Mouse (Mus musculus): ENCODE data around the gene Cpne9. TPM values are rescaled to one million over a fixed set of nuclear protein-coding genes. Genes with fewer than 3 reads are reported as not detected.

The Cpne9 gene
- polyA plus RNA-seq, 1 experiment from 2014 or later = 0.31 TPM

GRCm38 (mm10) chr6:113266996-113267655, 15.0 kb upstream of the Cpne9 start:
- H3K4me2 ChIP-seq = no peak overlapping the region
- H3K9me3 ChIP-seq = no peaks in the 10 kb centered on the region
- ATAC-seq (ENCODE audit: low read depth) = no peak
- no peak overlapping the region for H3K4me3 ChIP-seq
- no peak overlapping the region for H3K9ac ChIP-seq
- H3K36me3 ChIP-seq = peaks cover 99% of the 10 kb centered on the region
- H3K27ac ChIP-seq (replicated peaks) = no peak overlapping the region
- 88% methylated on average over 7 of the region's 7 CpGs for WGBS
- no peaks in the 10 kb centered on the region for H3K4me1 ChIP-seq (replicated peaks)
- no peaks in the 10 kb centered on the region for H3K27me3 ChIP-seq

- WGBS = 96% methylated on average over 1 of the region's 1 CpGs
- Histone ChIP-seq H3K9ac (no peak overlapping the region), H3K27ac (replicated peaks) (no peak overlapping the region), H3K36me3 (peaks cover 99% of the 10 kb centered on the region), H3K4me2 (no peak overlapping the region), H3K27me3 (no peaks in the 10 kb centered on the region), H3K9me3 (no peaks in the 10 kb centered on the region), H3K4me1 (replicated peaks) (no peaks in the 10 kb centered on the region), H3K4me3 (no peak overlapping the region)
- no peak for ATAC-seq (ENCODE audit: low read depth)
Measured at GRCm38 (mm10) chr6:113267988-113268387, 14.1 kb upstream of the Cpne9 start.

- Histone ChIP-seq H3K4me3 (no peak overlapping the region), H3K4me1 (replicated peaks) (no peaks in the 10 kb centered on the region), H3K27me3 (no peaks in the 10 kb centered on the region), H3K36me3 (peaks cover 93% of the 10 kb centered on the region), H3K27ac (replicated peaks) (no peak overlapping the region), H3K4me2 (no peak overlapping the region), H3K9me3 (no peaks in the 10 kb centered on the region), H3K9ac (no peak overlapping the region)
- whole genome bisulfite sequencing = 81% methylated on average over 3 of the region's 3 CpGs
- ATAC-seq (ENCODE audit: low read depth) = no peak
Measured at GRCm38 (mm10) chr6:113272365-113272764, 9.7 kb upstream of the Cpne9 start.

- H3K4me3 ChIP-seq = no peak overlapping the region
- no peaks in the 10 kb centered on the region for H3K9me3 ChIP-seq
- H3K4me2 ChIP-seq = no peak overlapping the region
- peaks cover 4% of the 10 kb centered on the region for H3K4me1 ChIP-seq (replicated peaks)
- no peak for ATAC-seq (ENCODE audit: low read depth)
- peaks cover 73% of the 10 kb centered on the region for H3K36me3 ChIP-seq
- WGBS = 78% methylated on average over 4 of the region's 4 CpGs
- H3K9ac ChIP-seq = no peak overlapping the region
- H3K27ac ChIP-seq (replicated peaks) = no peak overlapping the region
- peaks cover 14% of the 10 kb centered on the region for H3K27me3 ChIP-seq
Measured at GRCm38 (mm10) chr6:113276846-113277245, 5.3 kb upstream of the Cpne9 start.

GRCm38 (mm10) chr6:113281676-113282075, 431 bp upstream of the Cpne9 start:
- peaks cover 18% of the 10 kb centered on the region for H3K4me1 ChIP-seq (replicated peaks)
- peak overlapping the region; percentile 35; the same call in 1 of the 2 replicates for H3K4me3 ChIP-seq
- peak overlapping the region; percentile 70 for H3K4me2 ChIP-seq
- WGBS = 69% methylated on average over 6 of the region's 6 CpGs
- H3K9me3 ChIP-seq = no peaks in the 10 kb centered on the region
- no peak for ATAC-seq (ENCODE audit: low read depth)
- no peak overlapping the region for H3K27ac ChIP-seq (replicated peaks)
- no peak overlapping the region for H3K9ac ChIP-seq
- peaks cover 28% of the 10 kb centered on the region for H3K36me3 ChIP-seq
- peaks cover 51% of the 10 kb centered on the region for H3K27me3 ChIP-seq

GRCm38 (mm10) chr6:113282969-113283368, 862 bp downstream of the Cpne9 start:
- Histone ChIP-seq H3K4me3 (peak overlapping the region; percentile 35), H3K9me3 (no peaks in the 10 kb centered on the region), H3K9ac (no peak overlapping the region), H3K27me3 (peaks cover 51% of the 10 kb centered on the region), H3K36me3 (peaks cover 19% of the 10 kb centered on the region), H3K27ac (replicated peaks) (no peak overlapping the region), H3K4me2 (peak overlapping the region; percentile 70), H3K4me1 (replicated peaks) (peaks cover 18% of the 10 kb centered on the region)
- WGBS = 2% methylated on average over 22 of the region's 22 CpGs
- ATAC-seq (ENCODE audit: low read depth) = 0 out of 2 replicates have a peak, but pooled peaks have one; percentile 28

- ATAC-seq (ENCODE audit: low read depth) = no peak
- 9% methylated on average over 6 of the region's 6 CpGs for WGBS
Measured at GRCm38 (mm10) chr6:113283500-113283899, 1.4 kb downstream of the Cpne9 start.

GRCm38 (mm10) chr6:113284931-113285330, 2.8 kb downstream of the Cpne9 start:
- no peak overlapping the region for H3K27ac ChIP-seq (replicated peaks)
- peaks cover 51% of the 10 kb centered on the region for H3K27me3 ChIP-seq
- H3K9ac ChIP-seq = no peak overlapping the region
- peaks cover 18% of the 10 kb centered on the region for H3K4me1 ChIP-seq (replicated peaks)
- 79% methylated on average over 3 of the region's 3 CpGs for WGBS
- peaks cover 9% of the 10 kb centered on the region; the same call in 1 of the 2 replicates for H3K36me3 ChIP-seq
- ATAC-seq (ENCODE audit: low read depth) = no peak
- H3K4me3 ChIP-seq = no peak overlapping the region
- H3K9me3 ChIP-seq = no peaks in the 10 kb centered on the region
- no peak overlapping the region for H3K4me2 ChIP-seq

More at GRCm38 (mm10) chr6:113283500-113283899, 1.4 kb downstream of the Cpne9 start:
- H3K4me2 ChIP-seq = no peak overlapping the region
- no peak overlapping the region for H3K9ac ChIP-seq
- H3K9me3 ChIP-seq = no peaks in the 10 kb centered on the region
- no peak overlapping the region for H3K4me3 ChIP-seq
- peaks cover 18% of the 10 kb centered on the region for H3K4me1 ChIP-seq (replicated peaks)
- H3K36me3 ChIP-seq = peaks cover 13% of the 10 kb centered on the region
- H3K27ac ChIP-seq (replicated peaks) = no peak overlapping the region
- peaks cover 51% of the 10 kb centered on the region for H3K27me3 ChIP-seq

- Histone ChIP-seq H3K9me3 (no peaks in the 10 kb centered on the region), H3K4me3 (no peak overlapping the region), H3K36me3 (no peaks in the 10 kb centered on the region), H3K27ac (replicated peaks) (no peak overlapping the region), H3K9ac (no peak overlapping the region), H3K27me3 (peaks cover 43% of the 10 kb centered on the region), H3K4me1 (replicated peaks) (peaks cover 18% of the 10 kb centered on the region), H3K4me2 (no peak overlapping the region)
- no peak for ATAC-seq (ENCODE audit: low read depth)
- 67% methylated on average over 1 of the region's 1 CpGs for WGBS
Measured at GRCm38 (mm10) chr6:113286316-113286715, 4.2 kb downstream of the Cpne9 start.

GRCm38 (mm10) chr6:113287236-113287635, 5.1 kb downstream of the Cpne9 start:
- H3K36me3 ChIP-seq = no peaks in the 10 kb centered on the region
- no peak for ATAC-seq (ENCODE audit: low read depth)
- H3K9ac ChIP-seq = no peak overlapping the region
- 78% methylated on average over 4 of the region's 4 CpGs for WGBS
- H3K27ac ChIP-seq (replicated peaks) = no peak overlapping the region
- peaks cover 34% of the 10 kb centered on the region for H3K27me3 ChIP-seq
- H3K4me2 ChIP-seq = no peak overlapping the region
- no peaks in the 10 kb centered on the region for H3K9me3 ChIP-seq
- H3K4me1 ChIP-seq (replicated peaks) = peaks cover 10% of the 10 kb centered on the region
- H3K4me3 ChIP-seq = no peak overlapping the region

- H3K27me3 ChIP-seq = peaks cover 13% of the 10 kb centered on the region
- no peak overlapping the region for H3K4me2 ChIP-seq
- no peak overlapping the region for H3K4me3 ChIP-seq
- no peaks in the 10 kb centered on the region for H3K9me3 ChIP-seq
- no peak overlapping the region for H3K27ac ChIP-seq (replicated peaks)
- ATAC-seq (ENCODE audit: low read depth) = no peak
- H3K9ac ChIP-seq = no peak overlapping the region
- no peaks in the 10 kb centered on the region for H3K4me1 ChIP-seq (replicated peaks)
- 90% methylated on average over 15 of the region's 15 CpGs for WGBS
- no peaks in the 10 kb centered on the region for H3K36me3 ChIP-seq
Measured at GRCm38 (mm10) chr6:113289346-113289745, 7.2 kb downstream of the Cpne9 start.

- peaks cover 3% of the 10 kb centered on the region; the same call in 1 of the 2 replicates for H3K27me3 ChIP-seq
- no peak overlapping the region for H3K4me2 ChIP-seq
- no peak overlapping the region for H3K9ac ChIP-seq
- no peak overlapping the region for H3K4me3 ChIP-seq
- H3K9me3 ChIP-seq = no peaks in the 10 kb centered on the region
- ATAC-seq (ENCODE audit: low read depth) = no peak
- H3K27ac ChIP-seq (replicated peaks) = no peak overlapping the region
- WGBS = 71% methylated on average over 6 of the region's 6 CpGs
- no peaks in the 10 kb centered on the region for H3K36me3 ChIP-seq
- H3K4me1 ChIP-seq (replicated peaks) = no peaks in the 10 kb centered on the region
Measured at GRCm38 (mm10) chr6:113290346-113290745, 8.2 kb downstream of the Cpne9 start.

GRCm38 (mm10) chr6:113292938-113293337, 10.8 kb downstream of the Cpne9 start:
- ATAC-seq (ENCODE audit: low read depth) = no peak
- H3K27me3 ChIP-seq = no peaks in the 10 kb centered on the region
- H3K9me3 ChIP-seq = no peaks in the 10 kb centered on the region
- no peak overlapping the region for H3K9ac ChIP-seq
- no peaks in the 10 kb centered on the region for H3K36me3 ChIP-seq
- H3K4me2 ChIP-seq = no peak overlapping the region
- 72% methylated on average over 5 of the region's 5 CpGs for WGBS
- H3K4me1 ChIP-seq (replicated peaks) = no peaks in the 10 kb centered on the region
- no peak overlapping the region for H3K27ac ChIP-seq (replicated peaks)
- no peak overlapping the region for H3K4me3 ChIP-seq

Measured in neural tube, embryonic 13.5 days (tissue).